Comparison of ENCODE assay signal across 9 mouse cellular contexts in genomic region chr17:36764244-36764643, GRCm38 (mm10). TPM values are rescaled to one million over a fixed set of nuclear protein-coding genes. Genes with fewer than 3 reads are reported as not detected.
DNase-seq lines count a peak whose midpoint lies in the region; ATAC-seq lines count a peak whose summit lies in the region.
"Not testable (repeated sequence)": the region's sequence is repeated elsewhere in the genome, so short reads cannot be mapped to it uniquely, and the experiment has no call there.
"Had no signal": no experiment of that assay in that cellular context is flagged by ENCODE, and none has a peak within 500 bp of the region (broad histone marks: within the 10 kb centered on the region; RNA-seq: fewer than 3 reads in every experiment).

No protein-coding gene starts in this region.

- not testable (repeated sequence) for H3K4me1 ChIP-seq in midbrain, embryonic 14.5 days (ENCODE audit: control insufficient read depth, insufficient read depth, low read length)

- H3K4me2 ChIP-seq in midbrain, embryonic 14.5 days (ENCODE audit: low read length), result not testable (repeated sequence)

- H3K27ac ChIP-seq in midbrain, embryonic 14.5 days (replicated peaks; ENCODE audit: low read depth, low read length), result not testable (repeated sequence)

- 29% methylated on average over 2 of the region's 2 CpGs for WGBS in midbrain, embryonic 14.5 days

- not testable (repeated sequence) for H3K4me3 ChIP-seq in midbrain, embryonic 14.5 days (replicated peaks; ENCODE audit: low read depth, low read length)

- H3K9me3 ChIP-seq in midbrain, embryonic 14.5 days (ENCODE audit: control insufficient read depth, low read length), result not testable (repeated sequence)

- ATAC-seq in midbrain, embryonic 14.5 days (ENCODE audit: low FRiP score, low TSS enrichment), result not testable (repeated sequence)

- DNase-seq in adrenal gland, adult (ENCODE audit: inconsistent age in 2 of 2, low spot score in 1 of 2), result peak; percentile 17 to 62
- DNase-seq in cerebellum, postnatal 36 days, result peak; percentile 12 to 17
- DNase-seq in gastrocnemius, postnatal 14 days, result peak; percentile 11
- peak; percentile 4 to 23 for DNase-seq in kidney, adult 8-10 months
- DNase-seq in left cerebral cortex, adult 18-20 months (ENCODE audit: low spot score in 2 of 2), result peak; percentile 43 to 52
- peak; percentile 73 for DNase-seq in midbrain, embryonic 14.5 days
- peak; percentile 14 for DNase-seq in right cerebral cortex, postnatal 25 days

- not testable (repeated sequence) for H3K36me3 ChIP-seq in midbrain, embryonic 14.5 days (ENCODE audit: control insufficient read depth, insufficient read depth, low read length)

- H3K9ac ChIP-seq in midbrain, embryonic 14.5 days (replicated peaks; ENCODE audit: low read length), result not testable (repeated sequence)

- H3K27me3 ChIP-seq in midbrain, embryonic 14.5 days (ENCODE audit: control insufficient read depth, insufficient read depth, low read length), result not testable (repeated sequence)

- intact Hi-C loops in gastrocnemius, postnatal 14 days (cut with DNase I; ENCODE audit: low total_unique reads), result not testable (repeated sequence)

RNA-seq across cellular contexts. Expression of gene H2-M10.5, which starts 8.5 kb away (rescaled TPM):
- total RNA-seq in gastrocnemius, postnatal 14 days (2021), result not detected
- not detected for total RNA-seq in left cerebral cortex, adult 18-20 months (2021)
- polyA plus RNA-seq in midbrain, embryonic 14.5 days (2014; fragmentation: Nextera tagmentation; extraction: Ambion mirVana), result not detected in 2 replicates
- polyA plus RNA-seq: inflammation-experienced regulatory T-cells, adult 6 months; limb, embryonic 15.5 days had no signal

RNA-seq across cellular contexts. Expression of gene H2-M10.6, which starts 47.7 kb away (rescaled TPM):
- total RNA-seq in gastrocnemius, postnatal 14 days (2021), result not detected
- not detected for total RNA-seq in left cerebral cortex, adult 18-20 months (2021)
- polyA plus RNA-seq in midbrain, embryonic 14.5 days (2014; fragmentation: Nextera tagmentation; extraction: Ambion mirVana), result not detected in 2 replicates
- polyA plus RNA-seq: inflammation-experienced regulatory T-cells, adult 6 months; limb, embryonic 15.5 days had no signal

Comparison
In these comparisons a context has a peak if more than half of its experiments do, and no peak if none do; other contexts are left out.
1. DNase-seq: peak in every context shown above with its lines; median percentile 73 in midbrain, embryonic 14.5 days; 48 in left cerebral cortex, adult 18-20 months; 40 in adrenal gland, adult; 14 in cerebellum, postnatal 36 days; 14 in right cerebral cortex, postnatal 25 days; 14 in kidney, adult 8-10 months; 11 in gastrocnemius, postnatal 14 days.